Mouse (Mus musculus): ENCODE data around the gene Tmem81. TPM values are rescaled to one million over a fixed set of nuclear protein-coding genes. Genes with fewer than 3 reads are reported as not detected.

Tmem81 gene
- polyA plus RNA-seq, 1 experiment from 2014 or later: 1.3 TPM

GRCm38 (mm10) chr1:132523048-132523447 is 17.0 kb downstream of the Tmem81 start:
- H3K4me3 ChIP-seq (replicated peaks): no peak overlapping the region

DNA sequence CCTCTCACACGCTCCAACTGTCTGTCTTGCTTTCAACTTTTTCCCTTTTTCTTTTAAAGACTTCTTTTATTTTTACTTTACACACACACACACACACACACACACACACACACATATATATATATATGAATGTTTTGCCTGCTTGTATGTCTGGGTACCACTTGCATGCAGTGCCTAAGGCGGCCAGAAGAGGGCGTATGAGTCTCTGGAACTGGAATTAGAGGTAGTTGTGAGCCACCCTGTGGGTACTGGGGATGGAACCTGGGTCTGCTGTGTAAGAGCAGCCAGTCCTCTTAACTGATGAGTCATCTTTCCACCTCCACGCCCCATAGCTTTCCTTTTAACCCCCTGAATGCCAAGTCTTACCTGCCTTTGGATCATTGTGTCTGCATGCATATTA is 17.9 kb downstream of the Tmem81 start:
- peaks cover 70% of the 10 kb centered on the region for H3K36me3 ChIP-seq
- H3K4me1 ChIP-seq (replicated peaks): peaks cover 23% of the 10 kb centered on the region
- H3K27me3 ChIP-seq: peaks cover 4% of the 10 kb centered on the region; the same call in 1 of the 2 replicates
- ATAC-seq: no peak
- no peak overlapping the region for H3K4me3 ChIP-seq (replicated peaks)
- no peaks in the 10 kb centered on the region for H3K9me3 ChIP-seq
- 47% methylated on average over 4 of the region's 4 CpGs for WGBS
- no peak overlapping the region for H3K27ac ChIP-seq
- H3K4me2 ChIP-seq (replicated peaks): no peak overlapping the region
- no peak overlapping the region for H3K9ac ChIP-seq (replicated peaks)

More at GRCm38 (mm10) chr1:132523048-132523447, 17.0 kb downstream of the Tmem81 start:
- H3K4me1 ChIP-seq (replicated peaks): peaks cover 23% of the 10 kb centered on the region
- H3K27ac ChIP-seq: no peak overlapping the region
- peaks cover 69% of the 10 kb centered on the region for H3K36me3 ChIP-seq
- H3K27me3 ChIP-seq: peaks cover 4% of the 10 kb centered on the region; the same call in 1 of the 2 replicates
- H3K9ac ChIP-seq (replicated peaks): no peak overlapping the region
- no peaks in the 10 kb centered on the region for H3K9me3 ChIP-seq
- no peak for ATAC-seq
- 84% methylated on average over 8 of the region's 8 CpGs for WGBS
- H3K4me2 ChIP-seq (replicated peaks): no peak overlapping the region

DNA sequence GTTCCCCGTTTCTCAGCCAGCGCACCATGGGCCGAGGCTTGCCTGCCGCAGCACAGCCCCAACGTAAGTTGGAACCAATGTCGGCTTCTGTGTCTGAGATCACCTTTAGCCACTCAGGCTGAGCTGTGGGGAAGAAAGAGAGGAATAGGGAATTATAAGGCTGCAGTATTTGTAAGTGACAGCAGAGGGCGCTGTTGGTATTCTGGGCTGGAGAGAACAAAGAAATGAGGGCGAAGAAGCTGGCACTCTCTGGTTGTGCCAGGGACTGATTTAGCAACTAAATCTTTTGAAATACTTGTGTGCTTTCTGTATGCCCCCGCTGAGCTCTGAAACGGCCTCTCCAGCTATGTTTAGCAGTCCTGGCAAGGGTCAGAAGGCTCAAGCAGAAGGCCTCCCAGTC is 19.8 kb downstream of the Tmem81 start:
- Histone ChIP-seq H3K4me3 (replicated peaks) (no peak overlapping the region), H3K9me3 (no peaks in the 10 kb centered on the region), H3K36me3 (peaks cover 60% of the 10 kb centered on the region), H3K27ac (peak overlapping the region; percentile 88), H3K27me3 (peaks cover 4% of the 10 kb centered on the region; the same call in 1 of the 2 replicates), H3K4me2 (replicated peaks) (0 out of 2 replicates have a peak overlapping the region, but pooled peaks have one; percentile 17), H3K4me1 (replicated peaks) (peaks cover 35% of the 10 kb centered on the region), H3K9ac (replicated peaks) (peak overlapping the region; percentile 64)
- WGBS: 4% methylated on average over 10 of the region's 10 CpGs
- ATAC-seq: peak; percentile 58

- Histone ChIP-seq H3K4me1 (replicated peaks) (peaks cover 53% of the 10 kb centered on the region), H3K9ac (replicated peaks) (no peak overlapping the region)
- no peak for ATAC-seq
Measured at GRCm38 (mm10) chr1:132528071-132528470, 22.0 kb downstream of the Tmem81 start.

GRCm38 (mm10) chr1:132528647-132529334 is 22.8 kb downstream of the Tmem81 start:
- no peak overlapping the region for H3K27ac ChIP-seq
- no peak for ATAC-seq

More at GRCm38 (mm10) chr1:132528071-132528470, 22.0 kb downstream of the Tmem81 start:
- Histone ChIP-seq H3K27me3 (peaks cover 4% of the 10 kb centered on the region; the same call in 1 of the 2 replicates), H3K36me3 (peaks cover 48% of the 10 kb centered on the region), H3K9me3 (no peaks in the 10 kb centered on the region), H3K27ac (no peak overlapping the region), H3K4me2 (replicated peaks) (no peak overlapping the region), H3K4me3 (replicated peaks) (no peak overlapping the region)
- WGBS: 97% methylated on average over 13 of the region's 13 CpGs

DNA sequence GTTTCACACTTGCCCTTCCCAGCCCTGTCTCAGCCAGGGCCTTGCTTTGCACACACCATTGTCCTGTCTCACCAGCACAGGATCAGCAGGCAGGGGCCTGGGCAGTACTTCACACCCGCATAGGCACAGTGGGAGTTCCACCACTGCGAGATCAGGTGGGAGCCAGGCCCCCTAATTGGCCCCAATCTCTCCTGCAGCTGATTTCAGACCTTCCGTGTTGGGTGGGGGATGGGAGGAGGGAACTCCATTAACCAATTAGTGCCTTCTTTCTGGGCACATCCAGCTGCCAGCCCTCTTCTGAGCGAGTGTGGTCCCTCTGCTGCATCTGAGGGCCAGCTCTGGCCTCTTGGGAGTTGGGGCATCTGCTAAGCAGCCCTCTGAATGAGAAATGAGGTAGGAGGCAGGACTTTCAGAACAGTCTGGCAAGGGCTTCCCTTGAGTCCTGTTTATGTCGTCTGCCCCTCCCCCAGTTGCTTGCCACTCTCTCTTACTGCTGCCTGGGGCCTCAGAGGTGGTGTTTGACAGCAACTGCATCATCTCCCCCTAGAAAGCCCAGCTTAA is 24.7 kb downstream of the Tmem81 start:
- H3K27me3 ChIP-seq: no peaks in the 10 kb centered on the region
- 4% methylated on average over 5 of the region's 5 CpGs for WGBS
- H3K9me3 ChIP-seq: no peaks in the 10 kb centered on the region
- 0 out of 2 replicates have a peak overlapping the region, but pooled peaks have one; percentile 1 for H3K4me2 ChIP-seq (replicated peaks)
- peak overlapping the region; percentile 2; the same call in 1 of the 2 replicates for H3K9ac ChIP-seq (replicated peaks)
- H3K36me3 ChIP-seq: peaks cover 31% of the 10 kb centered on the region
- peak; percentile 76 for ATAC-seq
- no peak overlapping the region for H3K4me3 ChIP-seq (replicated peaks)
- peaks cover 73% of the 10 kb centered on the region for H3K4me1 ChIP-seq (replicated peaks)
- H3K27ac ChIP-seq: peak overlapping the region; percentile 83

More at GRCm38 (mm10) chr1:132528647-132529334, 22.8 kb downstream of the Tmem81 start:
- H3K4me2 ChIP-seq (replicated peaks): no peak overlapping the region
- peaks cover 55% of the 10 kb centered on the region for H3K4me1 ChIP-seq (replicated peaks)
- no peaks in the 10 kb centered on the region for H3K9me3 ChIP-seq
- H3K9ac ChIP-seq (replicated peaks): no peak overlapping the region
- peaks cover 42% of the 10 kb centered on the region for H3K36me3 ChIP-seq
- peaks cover 4% of the 10 kb centered on the region; the same call in 1 of the 2 replicates for H3K27me3 ChIP-seq
- 92% methylated on average over 19 of the region's 19 CpGs for WGBS
- no peak overlapping the region for H3K4me3 ChIP-seq (replicated peaks)

DNA sequence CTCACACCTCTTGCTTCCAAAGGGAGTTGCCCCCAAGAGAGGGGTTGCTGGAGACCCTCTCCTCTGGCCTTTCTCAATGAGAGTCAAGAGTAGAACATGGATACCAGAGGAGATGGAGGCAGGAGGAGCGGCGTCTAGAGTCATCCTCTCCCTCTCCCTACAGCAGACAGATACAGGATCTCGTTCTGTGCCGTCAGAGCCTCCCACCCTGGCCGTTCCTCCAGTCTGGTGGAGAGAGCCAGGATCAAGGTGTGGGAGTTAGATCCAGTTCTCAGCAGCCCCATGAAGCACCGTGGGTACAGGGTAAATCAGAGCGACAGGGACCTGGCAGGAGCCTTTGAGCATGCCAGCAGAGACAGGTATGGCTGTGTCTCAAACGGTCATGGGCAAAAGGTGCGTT is 26.5 kb downstream of the Tmem81 start:
- no peaks in the 10 kb centered on the region for H3K27me3 ChIP-seq
- H3K4me3 ChIP-seq (replicated peaks): no peak overlapping the region
- no peak for ATAC-seq
- H3K9me3 ChIP-seq: no peaks in the 10 kb centered on the region
- no peak overlapping the region for H3K4me2 ChIP-seq (replicated peaks)
- H3K4me1 ChIP-seq (replicated peaks): peaks cover 65% of the 10 kb centered on the region
- WGBS: 70% methylated on average over 9 of the region's 9 CpGs
- peak overlapping the region; percentile 48 for H3K27ac ChIP-seq
- H3K36me3 ChIP-seq: peaks cover 25% of the 10 kb centered on the region
- no peak overlapping the region for H3K9ac ChIP-seq (replicated peaks)

- H3K9ac ChIP-seq (replicated peaks): no peak overlapping the region; the same call in 1 of the 2 replicates
- 9% methylated on average over 8 of the region's 8 CpGs for WGBS
- H3K36me3 ChIP-seq: peaks cover 12% of the 10 kb centered on the region
- peak overlapping the region; percentile 11; the same call in 1 of the 2 replicates for H3K4me2 ChIP-seq (replicated peaks)
- no peak overlapping the region for H3K4me3 ChIP-seq (replicated peaks)
- H3K27me3 ChIP-seq: no peaks in the 10 kb centered on the region
- H3K27ac ChIP-seq: peak overlapping the region; percentile 61
- no peak for ATAC-seq
- H3K9me3 ChIP-seq: no peaks in the 10 kb centered on the region
- peaks cover 75% of the 10 kb centered on the region for H3K4me1 ChIP-seq (replicated peaks)
Measured at GRCm38 (mm10) chr1:132533840-132534239, 27.8 kb downstream of the Tmem81 start.

GRCm38 (mm10) chr1:132535541-132535940 is 29.5 kb downstream of the Tmem81 start:
- peaks cover 82% of the 10 kb centered on the region for H3K4me1 ChIP-seq (replicated peaks)
- WGBS: 89% methylated on average over 4 of the region's 4 CpGs
- H3K36me3 ChIP-seq: 0 out of 2 replicates have a peak, but pooled peaks cover 9% of the 10 kb centered on the region
- H3K4me2 ChIP-seq (replicated peaks): no peak overlapping the region
- H3K27me3 ChIP-seq: no peaks in the 10 kb centered on the region
- ATAC-seq: no peak
- H3K27ac ChIP-seq: peak overlapping the region; percentile 61; the same call in 1 of the 2 replicates
- H3K9ac ChIP-seq (replicated peaks): no peak overlapping the region
- no peak overlapping the region for H3K4me3 ChIP-seq (replicated peaks)
- H3K9me3 ChIP-seq: no peaks in the 10 kb centered on the region

- Histone ChIP-seq H3K4me2 (replicated peaks) (no peak overlapping the region), H3K4me1 (replicated peaks) (peaks cover 82% of the 10 kb centered on the region), H3K9ac (replicated peaks) (no peak overlapping the region), H3K36me3 (0 out of 2 replicates have a peak, but pooled peaks cover 9% of the 10 kb centered on the region), H3K27me3 (peaks cover 6% of the 10 kb centered on the region), H3K4me3 (replicated peaks) (no peak overlapping the region), H3K9me3 (no peaks in the 10 kb centered on the region), H3K27ac (no peak overlapping the region)
- WGBS: 92% methylated on average over 3 of the region's 3 CpGs
- no peak for ATAC-seq
Measured at GRCm38 (mm10) chr1:132536416-132536815, 30.4 kb downstream of the Tmem81 start.

DNA sequence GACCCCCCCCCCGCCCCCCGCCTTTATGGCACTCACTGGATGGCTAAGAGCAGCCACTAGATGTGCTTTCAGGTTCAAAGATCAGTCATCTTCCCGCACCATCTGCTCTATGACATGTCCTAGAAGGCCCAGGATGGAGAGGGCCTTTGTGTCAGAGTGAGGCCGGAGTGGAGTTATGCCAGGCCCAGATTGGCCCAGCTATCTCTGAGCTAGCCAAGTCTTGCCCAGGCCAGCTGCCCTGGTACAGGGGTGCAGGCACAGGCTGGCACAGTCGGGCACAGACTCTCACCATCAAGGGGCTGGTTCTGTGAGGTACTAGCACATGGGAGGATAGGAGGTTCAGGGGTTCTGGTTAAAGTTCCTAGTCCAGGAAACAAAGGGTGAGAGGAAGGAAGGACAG is 31.7 kb downstream of the Tmem81 start:
- 71% methylated on average over 5 of the region's 5 CpGs for WGBS
- Histone ChIP-seq H3K27me3 (peaks cover 13% of the 10 kb centered on the region), H3K27ac (0 out of 2 replicates have a peak overlapping the region, but pooled peaks have one; percentile 1), H3K4me2 (replicated peaks) (peak overlapping the region; percentile 73; the same call in 1 of the 2 replicates), H3K9ac (replicated peaks) (no peak overlapping the region), H3K4me1 (replicated peaks) (peaks cover 84% of the 10 kb centered on the region), H3K9me3 (no peaks in the 10 kb centered on the region), H3K36me3 (0 out of 2 replicates have a peak, but pooled peaks cover 3% of the 10 kb centered on the region), H3K4me3 (replicated peaks) (no peak overlapping the region)
- no peak for ATAC-seq

- no peak for ATAC-seq
- H3K36me3 ChIP-seq: no peaks in the 10 kb centered on the region
- H3K4me1 ChIP-seq (replicated peaks): peaks cover 70% of the 10 kb centered on the region
- H3K4me2 ChIP-seq (replicated peaks): peak overlapping the region; percentile 73
- peak overlapping the region; percentile 52 for H3K4me3 ChIP-seq (replicated peaks)
- peaks cover 29% of the 10 kb centered on the region for H3K27me3 ChIP-seq
- WGBS: 56% methylated on average over 7 of the region's 7 CpGs
- no peak overlapping the region for H3K27ac ChIP-seq
- peak overlapping the region; percentile 80; the same call in 1 of the 2 replicates for H3K9ac ChIP-seq (replicated peaks)
- H3K9me3 ChIP-seq: no peaks in the 10 kb centered on the region
Measured at GRCm38 (mm10) chr1:132540701-132541100, 34.7 kb downstream of the Tmem81 start.
